Mouse (Mus musculus): ENCODE results near the gene Ceacam5.

The Ceacam5 gene

GRCm38 (mm10) chr7:17712938-17713337 is at the start of gene Ceacam5:
Ceacam5 (plus strand) TSS chr7:17713238.
- no peak for DNase-seq (ENCODE audit: low read depth, low spot score)
